In the genomic region with DNA sequence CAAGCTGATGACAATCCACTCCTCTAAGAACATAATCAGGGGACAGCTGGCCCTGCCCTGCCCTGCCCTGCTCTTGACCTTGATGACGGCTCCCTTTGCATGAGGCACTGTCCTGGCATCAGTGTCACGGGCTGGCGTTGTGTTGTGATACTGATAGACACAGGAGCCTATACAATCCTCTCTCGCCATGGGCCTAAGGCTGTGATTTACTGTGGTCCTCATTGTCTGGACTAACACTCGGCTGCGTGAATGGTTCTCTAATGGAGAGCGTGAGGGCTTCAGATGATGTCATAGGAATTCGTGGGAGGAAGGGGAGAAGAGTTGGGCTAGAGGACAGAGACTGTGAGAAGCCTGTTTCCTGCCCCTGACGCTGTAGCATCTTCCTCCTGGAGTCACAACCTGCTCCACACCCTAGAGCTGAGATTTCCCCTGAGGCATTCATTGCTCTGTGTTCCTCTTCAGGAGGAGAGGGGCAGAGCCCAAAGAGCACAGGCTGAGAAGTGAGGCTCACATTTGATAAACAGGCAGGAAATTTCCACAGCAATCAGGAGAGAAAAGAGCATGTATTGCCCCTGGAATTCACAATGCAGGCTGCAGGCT, we compare ENCODE assay signal across 24 mouse cellular contexts. TPM values are rescaled to one million over a fixed set of nuclear protein-coding genes. Genes with fewer than 3 reads are reported as not detected.
DNase-seq lines count a peak whose midpoint lies in the region; ATAC-seq lines count a peak whose summit lies in the region.
"Had no signal": no experiment of that assay in that cellular context is flagged by ENCODE, and none has a peak within 500 bp of the region (broad histone marks: within the 10 kb centered on the region; RNA-seq: fewer than 3 reads in every experiment).

No protein-coding gene starts in this region.

- no peaks in the 10 kb centered on the region for H3K27me3 ChIP-seq in heart, embryonic 10.5 days (ENCODE audit: insufficient read depth, poor library complexity, severe bottlenecking)
- H3K27me3 ChIP-seq in midbrain, embryonic 13.5 days = no peaks in the 10 kb centered on the region
- no peaks in the 10 kb centered on the region for H3K27me3 ChIP-seq in neural tube, embryonic 15.5 days (replicated peaks)
- H3K27me3 ChIP-seq: limb, embryonic 13.5 days; midbrain, embryonic 12.5 days had no signal

- no peak for DNase-seq in heart, embryonic 10.5 days (ENCODE audit: low spot score)
- no peak for DNase-seq in heart, postnatal 25 days (ENCODE audit: low spot score)
- DNase-seq in retina, postnatal 1 day = peak; percentile 51
- DNase-seq in retina, embryonic 14.5 days (ENCODE audit: low spot score) = no peak
- DNase-seq in cerebellum, postnatal 10 days = no peak
- DNase-seq in right cerebral cortex, adult 2 months (ENCODE audit: low spot score in 2 of 2) = no peak
- DNase-seq: adrenal gland, adult 8-10 months; cerebellum, adult 2 months; gastrocnemius, postnatal 10 days; thymus, postnatal 4 days had no signal

- peaks cover 20% of the 10 kb centered on the region for H3K4me1 ChIP-seq in heart, embryonic 10.5 days
- H3K4me1 ChIP-seq in midbrain, embryonic 13.5 days (replicated peaks) = peaks cover 9% of the 10 kb centered on the region
- peaks cover 10% of the 10 kb centered on the region; the same call in 1 of the 2 replicates for H3K4me1 ChIP-seq in neural tube, embryonic 15.5 days

- intact Hi-C loops in heart, postnatal 25 days (cut with DNase I) = no loop called here

- no peak for ATAC-seq in midbrain, embryonic 13.5 days
- ATAC-seq in neural tube, embryonic 15.5 days (ENCODE audit: low FRiP score) = no peak; the same call in 1 of the 2 replicates
- ATAC-seq: CD4-positive, CD25-positive, alpha-beta regulatory T cell, adult 4 months; inflammation-experienced regulatory T-cells, adult 6 months had no signal

- WGBS in heart, embryonic 10.5 days = 39% methylated on average over 9 of the region's 9 CpGs
- WGBS in midbrain, embryonic 13.5 days = 65% methylated on average over 9 of the region's 9 CpGs
- WGBS in neural tube, embryonic 15.5 days = 11% methylated on average over 9 of the region's 9 CpGs

- H3K4me3 ChIP-seq in heart, embryonic 10.5 days = no peak overlapping the region
- H3K4me3 ChIP-seq in midbrain, embryonic 13.5 days (replicated peaks) = no peak overlapping the region
- no peak overlapping the region for H3K4me3 ChIP-seq in neural tube, embryonic 15.5 days (replicated peaks)
- H3K4me3 ChIP-seq: layer of hippocampus, adult 2 months; left cerebral cortex, adult 2 months; limb, embryonic 13.5 days; midbrain, embryonic 12.5 days had no signal

- peak overlapping the region; percentile 48; the same call in 1 of the 2 replicates for H3K27ac ChIP-seq in heart, embryonic 10.5 days
- H3K27ac ChIP-seq in midbrain, embryonic 13.5 days = peak overlapping the region; percentile 53; the same call in 1 of the 2 replicates
- 0 out of 2 replicates have a peak overlapping the region, but pooled peaks have one; percentile 18 for H3K27ac ChIP-seq in neural tube, embryonic 15.5 days (replicated peaks)
- H3K27ac ChIP-seq: layer of hippocampus, adult 2 months; left cerebral cortex, adult 2 months; limb, embryonic 13.5 days; midbrain, embryonic 12.5 days had no signal

- no peaks in the 10 kb centered on the region for H3K9me3 ChIP-seq in heart, embryonic 10.5 days
- no peaks in the 10 kb centered on the region for H3K9me3 ChIP-seq in midbrain, embryonic 13.5 days
- H3K9me3 ChIP-seq in neural tube, embryonic 15.5 days (replicated peaks) = no peaks in the 10 kb centered on the region
- H3K9me3 ChIP-seq: limb, embryonic 13.5 days; midbrain, embryonic 12.5 days had no signal

- 0 out of 2 replicates have a peak overlapping the region, but pooled peaks have one; percentile 36 for H3K9ac ChIP-seq in midbrain, embryonic 13.5 days (replicated peaks)
- no peak overlapping the region for H3K9ac ChIP-seq in neural tube, embryonic 15.5 days (replicated peaks)
- H3K9ac ChIP-seq: limb, embryonic 13.5 days; midbrain, embryonic 12.5 days had no signal

- H3K4me2 ChIP-seq in midbrain, embryonic 13.5 days (replicated peaks) = no peak overlapping the region
- no peak overlapping the region for H3K4me2 ChIP-seq in neural tube, embryonic 15.5 days
- H3K4me2 ChIP-seq: limb, embryonic 13.5 days; midbrain, embryonic 12.5 days had no signal

- no peaks in the 10 kb centered on the region for H3K36me3 ChIP-seq in heart, embryonic 10.5 days
- H3K36me3 ChIP-seq in midbrain, embryonic 13.5 days = no peaks in the 10 kb centered on the region
- no peaks in the 10 kb centered on the region for H3K36me3 ChIP-seq in neural tube, embryonic 15.5 days
- H3K36me3 ChIP-seq: limb, embryonic 13.5 days; midbrain, embryonic 12.5 days had no signal

RNA-seq across cellular contexts. Expression of a gene that starts 44.5 kb away (rescaled TPM):
- not detected in 2 replicates for polyA plus RNA-seq in heart, embryonic 10.5 days (2016; fragmentation: Nextera tagmentation; extraction: Ambion mirVana)
- total RNA-seq in heart, postnatal 25 days (2021) = not detected
- polyA plus RNA-seq in midbrain, embryonic 13.5 days (2015; fragmentation: Nextera tagmentation; extraction: Ambion mirVana) = 0.05 TPM in 1 of 2 replicates, not detected in the other
- polyA plus RNA-seq in neural tube, embryonic 15.5 days (2015; fragmentation: Nextera tagmentation; extraction: Ambion mirVana) = not detected in 2 replicates
- total RNA-seq: adrenal gland, adult 8-10 months; gastrocnemius, postnatal 10 days; MEL; neutrophil, adult 5-6 weeks had no signal
- polyA plus RNA-seq: brain, embryonic 14.5 days; CD4-positive, CD25-positive, alpha-beta regulatory T cell, adult 4 months; cerebellum, adult 2 months; inflammation-experienced regulatory T-cells, adult 6 months; kidney, embryonic 14.5 days; limb, embryonic 13.5 days; liver, embryonic 16.5 days; midbrain, embryonic 12.5 days; spleen, adult 2 months had no signal
